Mouse (Mus musculus): ENCODE results near the gene Hif3a. TPM values are rescaled to one million over a fixed set of nuclear protein-coding genes. Genes with fewer than 3 reads are reported as not detected.

Gene Hif3a
- polyA plus RNA-seq, 1 experiment from 2014 or later, result 7.4 TPM

DNA sequence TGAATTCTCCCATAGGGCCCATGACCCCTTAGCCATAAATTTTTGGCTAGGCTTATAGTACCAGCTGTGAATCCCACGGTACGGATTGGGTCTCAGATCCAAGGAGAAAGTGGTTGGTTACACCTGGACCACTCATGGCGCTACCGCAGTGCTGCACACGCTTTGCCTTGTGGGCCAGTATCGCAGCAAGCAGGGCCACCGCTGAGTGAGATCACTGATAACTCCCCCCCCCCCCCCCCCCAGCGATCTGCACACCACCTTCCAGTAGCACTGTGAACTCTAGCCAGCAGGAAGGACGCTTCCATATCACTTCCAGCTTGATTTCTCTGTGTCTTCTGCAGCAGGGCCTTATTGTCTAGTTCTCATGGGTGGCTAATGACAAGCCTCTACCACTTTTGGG, 3.4 kb upstream of the Hif3a start:
- 82% methylated on average over 9 of the region's 9 CpGs for WGBS
- Histone ChIP-seq H3K4me1 (peaks cover 23% of the 10 kb centered on the region), H3K9me3 (replicated peaks) (no peaks in the 10 kb centered on the region), H3K27ac (no peak overlapping the region), H3K27me3 (ENCODE audit: low read depth, poor library complexity, severe bottlenecking) (peaks cover 12% of the 10 kb centered on the region; the same call in 1 of the 2 replicates), H3K36me3 (no peaks in the 10 kb centered on the region), H3K4me3 (no peak overlapping the region)
- DNase-seq (ENCODE audit: low spot score), result no peak

DNA sequence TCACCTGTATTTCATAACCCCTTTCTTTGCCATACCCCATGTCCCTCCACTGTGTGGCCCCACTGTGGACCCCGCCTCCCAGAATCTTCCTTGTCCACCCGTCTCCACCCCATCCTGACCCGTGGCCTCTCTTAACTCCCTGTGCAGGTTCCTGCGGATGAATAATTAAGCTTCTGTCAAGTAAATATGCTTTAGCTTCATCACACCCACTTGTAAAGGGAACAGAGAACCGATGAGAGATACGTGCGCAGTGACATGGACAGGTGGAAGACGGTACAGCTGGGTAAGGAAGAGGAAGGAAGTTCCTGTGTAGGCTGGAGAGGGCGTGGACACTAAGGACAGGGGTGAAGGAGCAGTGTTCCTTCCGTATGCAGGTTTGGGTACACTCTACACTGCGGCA, 618 bp upstream of the Hif3a start:
- WGBS, result 20% methylated on average over 11 of the region's 11 CpGs
- peak overlapping the region; percentile 82; the same call in 1 of the 2 replicates for H3K27ac ChIP-seq
- H3K4me3 ChIP-seq, result peak overlapping the region; percentile 59
- peaks cover 13% of the 10 kb centered on the region; the same call in 1 of the 2 replicates for H3K27me3 ChIP-seq (ENCODE audit: low read depth, poor library complexity, severe bottlenecking)
- H3K36me3 ChIP-seq, result no peaks in the 10 kb centered on the region
- H3K4me1 ChIP-seq, result peaks cover 49% of the 10 kb centered on the region
- no peak for DNase-seq (ENCODE audit: low spot score)
- no peaks in the 10 kb centered on the region for H3K9me3 ChIP-seq (replicated peaks)

DNA sequence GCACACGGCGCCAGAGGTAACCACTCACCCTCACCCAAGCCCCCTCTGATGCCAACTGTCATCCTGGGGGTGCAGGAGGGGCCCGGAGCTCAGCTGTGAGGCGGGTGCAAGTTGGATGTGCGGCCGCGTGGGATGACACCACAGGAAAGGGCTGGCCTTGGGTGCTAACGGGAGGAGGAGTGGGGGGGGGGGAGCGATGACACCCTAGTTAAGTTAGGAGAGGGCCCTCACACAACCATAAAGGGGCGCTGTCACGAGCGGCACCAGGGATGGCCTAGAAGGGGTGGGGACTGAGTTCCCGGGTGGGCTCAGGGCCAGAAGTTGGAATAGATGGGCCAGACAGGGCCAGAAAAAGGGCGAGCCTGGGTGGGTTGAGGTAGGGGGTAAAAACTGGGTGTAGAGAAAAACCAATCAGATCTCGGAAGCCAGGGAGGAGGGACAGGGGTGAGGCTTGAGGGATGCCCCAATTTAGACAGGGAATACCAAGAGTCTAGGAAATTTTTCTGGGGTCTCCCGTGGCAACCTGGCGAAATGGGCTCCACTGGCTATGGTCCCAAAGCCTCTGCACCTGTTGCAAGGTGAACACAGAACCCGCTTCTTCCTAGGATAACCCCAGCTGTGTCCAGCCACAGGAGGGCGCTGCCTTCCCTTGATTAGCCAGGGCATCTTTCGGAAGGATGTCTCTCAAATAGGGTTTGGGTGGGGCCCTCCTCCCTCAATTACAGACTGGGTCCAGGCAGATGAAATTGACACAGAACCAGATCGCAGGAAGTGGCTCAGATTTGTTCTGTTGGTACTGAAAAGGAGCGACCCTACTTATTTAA, 1.2 kb downstream of the Hif3a start:
- Histone ChIP-seq H3K9me3 (replicated peaks) (no peaks in the 10 kb centered on the region), H3K4me1 (peaks cover 68% of the 10 kb centered on the region), H3K36me3 (no peaks in the 10 kb centered on the region), H3K4me3 (peak overlapping the region; percentile 59; the same call in 1 of the 2 replicates), H3K27me3 (ENCODE audit: low read depth, poor library complexity, severe bottlenecking) (peaks cover 13% of the 10 kb centered on the region; the same call in 1 of the 2 replicates), H3K27ac (0 out of 2 replicates have a peak overlapping the region, but pooled peaks have one; percentile 21)
- WGBS, result 80% methylated on average over 22 of the region's 22 CpGs
- peak; percentile 28 for DNase-seq (ENCODE audit: low spot score)

DNA sequence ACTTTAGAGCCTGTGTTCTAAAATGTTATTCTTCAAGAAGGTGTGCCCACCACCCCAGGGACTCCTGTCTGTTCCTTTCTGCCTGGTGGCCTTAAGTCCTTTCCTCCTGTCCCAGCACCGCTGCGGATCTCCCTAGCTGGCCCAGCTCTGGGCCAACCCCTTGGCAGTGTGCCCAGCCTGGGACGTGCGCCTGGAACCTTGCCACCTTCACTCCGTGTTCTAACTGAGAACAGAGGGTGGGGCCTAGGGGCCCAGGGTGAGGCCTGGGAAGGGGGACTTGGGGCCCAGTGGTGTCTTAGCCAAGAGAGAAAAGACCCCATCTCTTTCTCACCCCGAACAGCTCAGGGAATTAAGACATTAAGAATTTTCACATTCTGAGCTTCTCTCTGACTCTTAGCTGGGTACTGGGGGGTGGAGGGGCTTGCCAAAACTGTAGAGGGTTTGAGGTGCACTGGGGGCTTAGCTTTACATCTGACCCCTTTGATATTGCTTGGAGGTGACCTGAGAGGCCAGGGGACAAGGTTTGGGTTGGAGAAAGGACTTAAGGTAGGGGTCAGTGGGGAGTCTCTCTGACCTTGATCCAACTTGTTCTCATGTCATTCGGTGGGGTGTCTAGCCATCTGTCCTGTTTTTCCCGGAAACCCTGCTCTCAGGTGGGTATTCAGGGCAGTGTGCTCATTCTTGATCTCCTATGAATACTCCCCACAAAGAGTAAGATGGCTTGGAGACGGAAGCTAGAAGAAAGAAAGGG, 2.0 kb downstream of the Hif3a start:
- peak overlapping the region; percentile 21; the same call in 1 of the 2 replicates for H3K27ac ChIP-seq
- no peak overlapping the region for H3K4me3 ChIP-seq
- H3K9me3 ChIP-seq (replicated peaks), result no peaks in the 10 kb centered on the region
- H3K27me3 ChIP-seq (ENCODE audit: low read depth, poor library complexity, severe bottlenecking), result peaks cover 13% of the 10 kb centered on the region; the same call in 1 of the 2 replicates
- no peaks in the 10 kb centered on the region for H3K36me3 ChIP-seq
- peaks cover 71% of the 10 kb centered on the region for H3K4me1 ChIP-seq
- peak; percentile 27 for DNase-seq (ENCODE audit: low spot score)
- WGBS, result 84% methylated on average over 9 of the region's 9 CpGs

DNA sequence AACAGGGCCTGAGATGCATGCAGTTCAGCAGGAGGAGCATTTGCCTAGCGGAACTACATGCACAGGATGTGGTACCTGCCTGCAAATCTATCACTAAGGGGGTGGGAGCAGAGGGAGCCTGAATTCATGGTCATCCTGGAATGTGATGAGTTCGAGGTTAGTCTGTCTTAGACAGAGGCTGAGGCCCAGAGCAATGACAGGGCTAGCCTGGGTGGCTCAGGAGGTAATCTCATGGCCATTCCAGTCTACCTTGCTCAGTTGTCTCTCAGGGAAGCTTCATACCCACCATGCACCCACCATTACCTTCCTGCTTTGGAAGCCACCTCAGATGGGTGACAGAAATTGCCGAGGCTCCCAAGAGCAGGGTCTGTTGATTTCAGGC, 2.8 kb downstream of the Hif3a start:
- WGBS, result 94% methylated on average over 3 of the region's 3 CpGs
- H3K4me1 ChIP-seq, result peaks cover 71% of the 10 kb centered on the region
- H3K36me3 ChIP-seq, result peaks cover 2% of the 10 kb centered on the region; the same call in 1 of the 2 replicates
- no peak overlapping the region for H3K4me3 ChIP-seq
- peak overlapping the region; percentile 21; the same call in 1 of the 2 replicates for H3K27ac ChIP-seq
- H3K9me3 ChIP-seq (replicated peaks), result no peaks in the 10 kb centered on the region
- H3K27me3 ChIP-seq (ENCODE audit: low read depth, poor library complexity, severe bottlenecking), result peaks cover 13% of the 10 kb centered on the region; the same call in 1 of the 2 replicates
- no peak for DNase-seq (ENCODE audit: low spot score)

DNA sequence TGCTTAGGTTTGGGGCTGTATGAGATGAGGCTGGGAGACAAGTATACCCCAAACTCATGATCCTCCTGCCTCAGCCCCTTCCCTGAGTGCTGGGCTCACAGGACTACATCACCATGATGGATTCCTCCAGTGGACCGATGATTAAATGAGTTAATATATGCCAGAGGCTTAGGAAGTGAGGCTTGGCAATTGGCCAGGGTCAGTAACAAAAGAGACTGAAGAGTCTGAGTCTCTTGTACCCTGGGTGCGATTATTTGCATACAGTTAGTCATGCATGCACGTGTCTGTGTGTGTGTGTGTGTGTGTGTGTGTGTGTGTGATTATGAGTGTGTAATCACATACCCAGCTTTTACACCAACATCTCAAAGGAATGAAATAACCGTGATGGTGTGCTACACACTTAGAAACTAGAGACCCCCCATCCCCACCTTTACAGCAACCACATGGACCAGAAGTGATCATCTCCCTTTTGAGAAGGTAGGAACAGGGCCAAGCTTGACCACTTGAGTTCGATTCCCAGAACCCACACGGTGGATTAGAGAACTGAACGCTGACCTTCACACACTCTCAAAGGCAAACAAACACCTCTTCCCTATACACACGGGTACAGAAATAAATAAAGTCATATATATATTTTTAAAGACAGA, 3.3 kb downstream of the Hif3a start:
- peak; percentile 31 for DNase-seq (ENCODE audit: low spot score)
- Histone ChIP-seq H3K36me3 (peaks cover 4% of the 10 kb centered on the region; the same call in 1 of the 2 replicates), H3K27me3 (ENCODE audit: low read depth, poor library complexity, severe bottlenecking) (peaks cover 13% of the 10 kb centered on the region; the same call in 1 of the 2 replicates), H3K9me3 (replicated peaks) (no peaks in the 10 kb centered on the region), H3K27ac (peak overlapping the region; percentile 88), H3K4me3 (peak overlapping the region; percentile 40), H3K4me1 (peaks cover 71% of the 10 kb centered on the region)
- WGBS, result 80% methylated on average over 8 of the region's 8 CpGs

DNA sequence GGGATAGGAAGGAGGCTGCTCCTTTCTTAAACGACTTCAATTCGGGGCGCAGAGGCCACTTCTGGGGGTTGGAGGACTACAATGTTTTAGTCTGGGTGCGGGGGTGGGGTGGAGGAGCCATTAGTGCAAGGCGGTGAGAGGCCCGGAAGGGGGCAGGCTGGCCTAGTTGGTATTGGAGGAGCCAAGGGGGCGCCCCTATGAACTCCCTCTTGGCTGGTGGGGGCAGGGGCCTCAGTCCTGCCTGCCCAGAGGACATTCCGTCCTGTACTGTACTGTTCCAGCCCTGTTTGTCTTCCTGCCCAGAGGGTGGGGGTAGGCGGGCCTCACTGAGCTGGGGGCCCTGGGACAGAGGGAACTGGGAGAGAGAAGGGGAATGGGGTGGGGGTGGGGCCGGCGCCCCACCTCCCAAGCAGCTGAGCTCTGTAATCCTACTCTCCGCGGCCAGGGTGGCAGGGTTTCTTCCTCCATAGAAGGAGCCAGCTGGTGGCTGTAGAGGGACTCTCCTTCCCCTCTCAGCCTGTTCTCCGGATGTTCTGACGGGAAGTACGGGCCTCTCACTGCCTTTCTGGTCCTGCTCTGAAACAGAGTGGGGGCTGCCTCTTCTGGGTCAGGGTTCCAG, 4.0 kb downstream of the Hif3a start:
- Histone ChIP-seq H3K4me3 (peak overlapping the region; percentile 40), H3K27ac (peak overlapping the region; percentile 88), H3K4me1 (peaks cover 71% of the 10 kb centered on the region), H3K9me3 (replicated peaks) (no peaks in the 10 kb centered on the region), H3K27me3 (ENCODE audit: low read depth, poor library complexity, severe bottlenecking) (peaks cover 13% of the 10 kb centered on the region; the same call in 1 of the 2 replicates), H3K36me3 (peaks cover 6% of the 10 kb centered on the region; the same call in 1 of the 2 replicates)
- DNase-seq (ENCODE audit: low spot score), result peak; percentile 79
- WGBS, result 5% methylated on average over 16 of the region's 16 CpGs

DNA sequence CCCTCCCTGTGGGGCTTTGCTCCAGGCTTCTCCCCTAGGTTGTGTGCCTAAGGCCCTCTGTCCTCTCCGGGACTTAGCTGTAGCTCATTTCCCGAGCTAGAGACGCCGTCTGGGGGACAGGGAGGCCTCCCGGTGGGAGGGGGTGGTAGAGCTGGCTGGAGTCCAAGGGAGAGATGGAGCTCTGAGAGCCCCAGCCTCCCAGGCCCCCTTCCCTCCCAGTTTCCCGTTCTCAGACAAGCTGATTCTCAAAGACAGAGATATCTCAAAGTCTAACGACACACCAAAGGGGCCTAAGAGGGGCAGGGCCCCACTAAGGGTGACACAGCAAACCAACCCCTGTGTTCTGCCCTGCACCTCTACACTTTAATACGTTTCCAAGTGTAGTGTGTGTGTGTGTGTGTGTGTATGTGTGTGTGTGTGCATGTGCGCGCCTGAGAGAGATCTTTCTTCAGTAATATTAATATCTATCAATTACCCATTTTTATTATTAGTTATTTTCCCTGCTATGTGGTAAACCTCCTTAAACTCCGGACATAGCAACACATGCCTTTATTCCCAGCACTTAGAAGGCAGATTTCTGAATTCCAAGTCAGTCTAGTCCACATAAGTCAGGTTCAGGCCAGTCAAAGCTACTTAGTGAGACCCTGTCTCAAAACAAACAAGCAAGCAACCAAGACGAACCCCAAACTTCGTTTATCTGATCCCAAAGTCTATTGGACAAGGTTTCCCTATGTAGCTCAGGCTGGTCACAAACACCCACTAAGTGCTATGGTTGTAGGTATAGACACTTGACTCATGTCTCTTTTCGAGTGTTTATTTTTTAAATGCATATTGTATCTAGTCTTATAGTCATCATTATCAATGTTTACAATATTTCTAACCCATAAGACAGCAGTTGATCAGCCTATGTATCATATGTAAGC, 5.4 kb downstream of the Hif3a start:
- DNase-seq (ENCODE audit: low spot score), result peak; percentile 52
- H3K4me3 ChIP-seq, result peak overlapping the region; percentile 65
- H3K4me1 ChIP-seq, result peaks cover 59% of the 10 kb centered on the region
- peak overlapping the region; percentile 84 for H3K27ac ChIP-seq
- no peaks in the 10 kb centered on the region for H3K9me3 ChIP-seq (replicated peaks)
- H3K36me3 ChIP-seq, result peaks cover 6% of the 10 kb centered on the region; the same call in 1 of the 2 replicates
- peaks cover 13% of the 10 kb centered on the region; the same call in 1 of the 2 replicates for H3K27me3 ChIP-seq (ENCODE audit: low read depth, poor library complexity, severe bottlenecking)
- 38% methylated on average over 14 of the region's 14 CpGs for WGBS

DNA sequence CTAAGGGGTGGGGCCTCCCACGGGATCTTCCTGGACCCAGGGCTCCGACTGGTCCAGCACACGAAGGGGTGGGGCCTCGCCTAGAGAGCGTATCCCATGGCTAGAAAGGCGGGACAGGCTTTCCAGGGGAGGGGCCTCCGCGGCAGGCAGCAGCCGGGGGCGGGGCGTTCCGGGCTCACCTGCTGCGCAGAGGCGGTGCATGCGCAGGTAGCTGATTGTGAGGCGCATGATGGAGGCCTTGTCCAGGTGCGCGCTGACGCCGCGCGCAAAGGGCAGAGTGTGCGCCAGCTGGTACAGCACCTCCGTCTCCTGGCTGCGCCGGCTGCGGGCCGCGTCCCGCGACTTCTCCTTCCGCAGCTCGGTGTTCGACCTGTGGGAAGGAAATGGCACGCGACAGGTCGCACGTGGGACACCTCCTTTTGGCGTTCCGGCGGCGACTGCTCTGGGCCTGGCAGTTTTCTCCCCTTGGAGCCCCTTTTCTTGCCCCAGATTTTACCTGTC, 6.1 kb downstream of the Hif3a start:
- peaks cover 52% of the 10 kb centered on the region for H3K4me1 ChIP-seq
- WGBS, result 1% methylated on average over 42 of the region's 42 CpGs

DNA sequence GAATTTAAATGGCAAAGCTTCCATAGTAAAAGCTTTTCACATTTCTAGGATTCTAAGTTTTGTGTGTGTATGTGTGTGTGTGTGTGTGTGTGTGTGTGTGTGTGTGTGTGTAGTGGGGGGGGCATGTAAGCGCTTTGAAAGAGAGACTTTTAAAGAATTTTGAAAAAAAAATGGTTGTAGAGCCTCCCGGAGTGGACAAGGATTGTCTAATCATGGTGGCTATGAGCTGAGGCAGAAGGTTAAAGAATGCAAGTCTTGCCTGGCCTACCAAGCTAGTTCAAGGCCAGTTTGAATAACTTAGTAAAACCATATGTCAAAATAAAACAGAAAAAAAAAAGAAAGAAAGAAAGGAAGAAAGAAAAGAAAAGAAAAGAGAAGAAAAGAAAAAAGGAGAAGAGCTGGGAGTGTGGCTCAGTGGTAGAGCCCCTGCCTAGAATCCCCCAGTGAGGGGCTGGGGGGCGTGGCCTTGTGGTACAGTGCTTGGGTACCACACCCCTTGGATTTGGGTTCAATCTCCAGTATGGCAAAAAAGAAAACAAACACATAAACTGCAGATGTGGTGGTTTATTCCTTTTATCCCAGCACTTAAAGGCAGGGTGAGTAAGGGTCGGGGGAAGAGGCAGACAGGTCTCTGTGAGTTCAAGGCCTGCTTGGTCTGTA, 6.8 kb downstream of the Hif3a start:
- H3K4me3 ChIP-seq, result peak overlapping the region; percentile 65
- H3K36me3 ChIP-seq, result peaks cover 8% of the 10 kb centered on the region; the same call in 1 of the 2 replicates
- peaks cover 46% of the 10 kb centered on the region for H3K4me1 ChIP-seq
- no peak overlapping the region for H3K27ac ChIP-seq
- H3K9me3 ChIP-seq (replicated peaks), result no peaks in the 10 kb centered on the region
- DNase-seq (ENCODE audit: low spot score), result no peak
- no peaks in the 10 kb centered on the region for H3K27me3 ChIP-seq (ENCODE audit: low read depth, poor library complexity, severe bottlenecking)
- 87% methylated on average over 4 of the region's 4 CpGs for WGBS

More for the DNA sequence above, 6.1 kb downstream of the Hif3a start:
- Histone ChIP-seq H3K27ac (peak overlapping the region; percentile 84), H3K36me3 (peaks cover 6% of the 10 kb centered on the region; the same call in 1 of the 2 replicates), H3K4me3 (peak overlapping the region; percentile 65), H3K27me3 (ENCODE audit: low read depth, poor library complexity, severe bottlenecking) (peaks cover 6% of the 10 kb centered on the region; the same call in 1 of the 2 replicates), H3K9me3 (replicated peaks) (no peaks in the 10 kb centered on the region)
- peak; percentile 82 for DNase-seq (ENCODE audit: low spot score)

Measured in limb, embryonic 10.5 days (tissue).